Mouse (Mus musculus) lung, postnatal 10 days (tissue): ENCODE measurements around the gene Fam98a.

ENCODE experiments used
- DNase-seq: peaks from one replicate; pipeline ENCODE4 v3.0.0; 2021

Fam98a gene

DNA sequence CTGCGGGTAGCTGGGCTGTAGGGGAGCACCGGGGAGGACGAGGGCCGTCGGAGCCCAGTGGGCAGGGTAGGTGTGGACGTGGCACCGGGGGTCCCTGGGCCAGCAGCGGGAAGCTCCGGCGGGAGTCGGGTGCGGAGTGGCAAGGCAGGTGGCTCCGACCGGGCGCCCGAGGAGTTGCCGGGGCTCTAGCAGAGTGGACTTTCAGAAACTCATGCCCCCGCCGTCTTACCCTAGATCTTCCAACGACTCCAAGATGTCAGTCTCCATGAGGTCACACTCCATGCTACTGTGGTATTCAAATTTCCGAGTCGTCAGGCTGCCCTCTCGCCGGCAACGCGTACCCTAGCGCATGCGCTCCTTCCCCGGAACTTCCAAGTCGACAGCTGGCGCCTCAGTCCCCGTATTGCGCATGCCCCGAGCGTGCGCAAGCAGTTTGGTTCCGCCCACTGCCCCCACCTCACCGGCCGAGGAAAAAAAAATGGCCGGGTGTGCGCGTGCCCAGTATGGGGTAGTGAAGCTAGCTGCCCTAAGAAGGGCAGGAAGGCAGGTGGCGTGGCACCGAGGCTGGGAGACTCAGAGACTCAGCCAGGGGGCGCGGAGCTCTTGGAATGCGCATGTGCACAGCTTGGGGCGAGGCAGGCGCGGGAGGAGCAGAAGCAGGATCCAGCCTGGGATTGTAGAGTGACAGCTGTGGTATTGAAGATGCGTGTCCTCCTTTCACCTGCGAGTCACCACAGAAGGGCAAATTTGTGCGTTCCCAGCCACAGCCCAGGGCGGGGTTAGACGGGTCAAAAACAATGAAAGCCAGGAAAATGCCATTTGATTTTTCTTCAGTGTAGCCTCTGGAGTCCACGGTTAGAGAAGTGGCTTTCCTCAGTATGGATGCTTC lies at the start of gene Fam98a:
Gene Fam98a, minus strand, starts transcription at position 435 of the 889 bp plus-strand sequence.
- peak; percentile 99 for DNase-seq

DNA sequence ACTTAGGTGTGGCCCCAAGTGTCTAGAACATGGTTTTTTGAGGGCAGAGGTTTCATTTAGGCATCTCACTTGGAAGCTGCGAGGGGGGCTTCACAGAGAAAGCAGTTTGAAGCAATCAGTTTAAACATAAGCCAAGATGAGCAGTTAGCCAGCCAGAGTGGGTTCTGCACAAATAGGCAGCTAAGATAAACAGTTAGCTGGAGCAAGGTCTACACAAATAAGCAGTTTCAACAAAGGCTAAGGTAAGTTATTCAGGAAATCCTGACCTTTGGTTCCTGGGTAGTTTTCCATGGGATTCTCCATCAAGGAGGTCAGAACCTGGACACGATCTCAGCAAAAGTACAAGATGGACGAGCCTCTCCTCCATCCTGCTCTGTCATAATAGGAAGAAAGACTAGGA lies 46.9 kb upstream of the Fam98a start:
- no peak for DNase-seq

DNA sequence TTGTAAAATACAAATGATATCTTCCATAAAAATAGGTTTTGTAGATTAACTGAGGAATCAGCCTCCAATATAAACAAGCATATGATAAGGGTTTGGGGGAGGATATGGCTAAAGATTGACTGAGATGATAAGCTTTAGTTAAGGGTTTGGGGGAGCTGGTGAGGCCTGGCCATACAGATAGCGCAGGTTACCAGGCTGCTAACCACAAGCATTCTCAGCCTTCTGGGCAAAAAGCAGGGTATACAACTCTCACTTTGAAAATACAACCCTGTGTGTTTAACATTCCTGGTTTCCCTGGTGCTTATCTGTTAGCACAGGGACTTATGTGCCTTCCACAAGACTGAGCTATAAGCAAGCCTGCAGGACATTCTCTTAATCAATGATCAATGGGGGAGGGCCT lies 31.0 kb upstream of the Fam98a start:
- no peak for DNase-seq

DNA sequence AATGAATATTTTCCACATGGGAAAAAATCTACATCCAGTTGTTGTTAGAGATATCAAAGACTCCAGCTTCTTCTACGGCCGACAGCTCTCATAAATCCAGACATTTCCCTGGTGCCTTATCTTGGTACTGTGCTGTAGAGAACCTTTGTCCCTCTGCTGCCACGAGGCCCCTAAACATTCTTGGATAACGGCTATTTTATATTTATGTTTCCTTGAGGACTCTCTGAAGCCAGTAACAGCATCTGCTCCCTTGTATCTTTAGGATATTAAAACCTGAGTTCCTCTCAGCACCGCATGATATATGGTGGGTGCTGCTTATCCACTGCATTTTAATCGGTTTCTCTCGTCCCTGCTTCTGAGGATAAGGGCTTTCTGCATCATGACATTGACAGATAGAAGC lies 23.9 kb upstream of the Fam98a start:
- DNase-seq = no peak

DNA sequence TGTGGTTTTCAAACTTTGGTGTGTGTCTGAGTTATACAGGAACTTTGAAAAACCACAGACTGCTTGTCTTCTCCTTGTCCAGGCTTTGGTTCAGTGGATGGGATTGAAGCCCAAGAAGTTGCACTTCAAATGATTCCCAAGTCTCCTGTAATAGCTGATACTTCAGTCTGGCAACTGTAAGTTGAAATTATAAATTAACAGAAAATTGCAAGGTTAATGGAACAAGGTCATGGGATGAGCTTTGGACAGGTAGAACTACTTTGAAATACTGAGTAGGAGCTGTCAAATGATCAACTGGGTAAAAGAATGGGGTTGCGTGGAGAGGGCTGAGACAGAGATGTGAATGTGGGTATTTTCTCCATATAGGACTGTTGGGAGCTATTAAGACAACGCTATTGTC lies 6.3 kb upstream of the Fam98a start:
- DNase-seq = no peak

DNA sequence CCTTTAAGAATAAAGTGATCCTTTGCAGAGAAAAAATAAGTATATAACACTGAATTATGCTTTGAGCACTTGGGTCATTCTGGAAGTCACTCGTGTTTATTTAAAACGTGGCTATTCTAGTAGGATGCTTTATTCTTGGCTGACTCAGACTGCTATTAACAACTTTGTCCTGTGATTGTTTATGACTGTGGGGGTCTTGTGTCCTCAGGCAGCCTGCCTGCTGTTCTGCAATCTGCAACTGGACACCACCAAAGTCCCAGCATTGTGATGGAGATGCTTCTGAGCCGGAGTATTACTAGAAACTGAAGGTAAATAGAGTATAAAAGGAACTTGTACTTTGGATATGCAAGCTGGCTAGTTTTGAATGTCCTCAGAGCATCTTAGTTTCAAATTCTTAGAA lies 5.3 kb upstream of the Fam98a start:
- no peak for DNase-seq

DNA sequence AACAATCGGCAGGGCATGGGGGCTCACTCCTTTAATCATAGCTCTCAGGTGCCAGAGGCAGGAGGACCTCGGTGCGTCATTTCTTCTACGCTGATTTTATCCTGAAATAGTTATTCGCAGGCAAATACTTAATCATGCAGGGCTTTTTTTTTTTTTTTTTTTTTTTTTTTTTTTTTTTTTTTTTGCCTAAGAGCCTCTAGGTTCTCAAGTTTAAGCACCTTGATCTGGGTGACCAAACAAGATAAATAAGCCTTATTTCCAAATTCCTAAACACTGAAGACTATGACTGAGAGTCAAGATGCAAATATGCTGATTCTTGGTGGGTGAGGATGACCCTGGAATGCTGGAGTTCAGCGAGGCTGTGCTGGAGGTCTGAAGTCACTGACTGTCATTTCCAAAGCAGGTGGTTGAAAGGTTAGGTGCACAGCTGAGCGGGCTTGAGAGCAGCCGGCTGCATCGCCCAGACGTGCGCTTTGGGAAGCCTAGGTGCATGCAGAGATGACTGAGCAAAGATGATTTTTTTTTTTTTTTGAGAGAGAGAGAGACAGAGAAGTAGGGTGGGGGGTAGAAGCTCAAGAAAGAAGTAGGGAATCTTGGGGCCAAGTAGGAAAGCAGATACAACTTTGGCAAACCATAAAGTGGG lies 854 bp downstream of the Fam98a start:
- DNase-seq = no peak

DNA sequence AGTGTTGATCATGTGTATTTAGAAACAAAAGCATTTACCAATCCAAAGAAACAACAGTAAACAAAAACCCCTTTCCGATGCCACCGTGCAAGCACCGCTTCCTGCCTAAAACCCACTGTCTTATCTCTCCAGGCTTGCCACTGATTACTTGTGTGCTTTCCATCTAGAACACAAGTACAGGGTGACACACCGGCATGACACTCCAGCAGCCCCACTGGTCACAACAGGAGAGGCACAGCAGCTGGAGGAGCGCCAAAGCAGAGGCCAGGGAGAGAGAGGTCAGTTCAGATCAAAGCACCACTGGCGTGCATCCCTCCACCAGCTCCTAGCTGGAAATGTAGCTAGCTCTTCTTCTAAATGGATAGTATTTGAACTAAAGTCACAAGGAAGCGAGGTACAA lies 7.5 kb downstream of the Fam98a start:
- no peak for DNase-seq

DNA sequence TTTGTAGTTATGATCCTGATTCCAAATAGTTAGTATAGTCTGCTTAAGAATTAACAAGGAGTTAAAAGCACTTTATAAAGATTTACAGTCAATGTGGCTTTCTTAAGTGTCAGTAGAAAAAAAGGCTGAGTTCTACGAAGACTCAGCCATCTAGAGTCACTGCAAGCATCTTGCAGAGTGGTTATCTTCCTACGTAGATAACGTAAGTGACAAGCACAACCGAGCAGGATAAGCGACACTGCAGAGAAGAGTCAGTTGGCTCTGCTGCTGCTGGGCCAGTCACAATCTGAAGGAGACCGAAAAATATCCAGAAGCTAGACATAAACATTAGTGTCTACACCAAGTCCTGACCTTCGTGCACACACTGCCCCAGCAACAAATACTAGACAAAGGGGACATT lies 8.3 kb downstream of the Fam98a start:
- DNase-seq = no peak

DNA sequence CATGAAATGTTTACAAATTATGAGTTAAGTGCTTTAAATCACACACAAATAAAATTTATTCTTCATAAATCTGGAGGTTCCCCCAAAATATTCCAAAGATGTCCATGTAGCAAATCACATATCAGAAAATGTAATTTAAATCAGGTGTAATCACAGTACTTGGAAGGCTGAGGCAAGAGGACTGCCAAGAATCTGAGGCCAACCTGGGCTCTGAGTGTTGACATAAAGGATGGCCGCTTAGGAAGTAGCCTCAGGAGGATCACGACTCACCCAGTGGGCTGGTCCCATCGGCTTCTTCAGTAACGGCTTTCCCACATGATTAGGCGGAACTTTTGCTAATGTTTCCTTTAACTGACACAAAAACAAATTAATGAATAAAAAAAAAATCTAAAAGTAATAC lies 11.9 kb downstream of the Fam98a start:
- DNase-seq = no peak

DNA sequence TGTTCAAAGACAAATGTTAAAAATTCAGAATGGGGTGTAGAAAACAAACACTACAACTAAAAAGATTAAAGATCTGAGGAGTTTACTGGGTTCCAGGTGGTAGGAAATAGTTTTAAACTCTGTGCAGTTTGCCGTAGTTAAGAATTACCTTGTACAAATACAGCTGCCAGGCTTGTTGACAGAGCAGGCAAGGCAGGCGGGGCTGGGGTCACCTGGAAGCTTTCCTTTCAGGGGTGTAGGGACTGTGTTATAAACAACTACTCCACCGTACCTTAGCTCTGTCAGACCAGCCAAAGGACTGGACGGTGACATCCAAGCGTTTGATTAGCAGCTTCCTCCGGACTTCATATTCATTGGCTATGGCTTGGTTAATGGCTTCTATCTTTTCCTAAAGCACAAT lies 12.6 kb downstream of the Fam98a start:
- no peak for DNase-seq

DNA sequence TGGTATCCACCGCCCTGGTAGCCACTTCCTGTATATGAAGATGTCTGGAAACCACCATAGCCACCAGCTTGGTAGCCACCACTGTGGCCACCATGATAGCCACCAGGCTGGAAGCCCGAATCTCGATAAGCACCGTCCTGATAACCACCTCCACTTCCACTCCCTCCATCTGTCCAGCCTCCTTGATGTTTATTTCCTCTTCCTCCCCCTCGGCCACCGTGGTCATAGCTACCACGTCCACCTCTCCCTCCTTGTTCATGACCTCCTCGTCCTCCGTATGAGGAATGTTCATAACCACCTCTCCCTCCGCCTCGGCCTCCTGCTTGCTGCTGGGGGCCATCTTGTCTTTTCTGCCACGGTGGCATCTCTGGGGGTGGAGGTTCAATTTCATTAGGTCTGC lies 13.3 kb downstream of the Fam98a start:
- DNase-seq = no peak

DNA sequence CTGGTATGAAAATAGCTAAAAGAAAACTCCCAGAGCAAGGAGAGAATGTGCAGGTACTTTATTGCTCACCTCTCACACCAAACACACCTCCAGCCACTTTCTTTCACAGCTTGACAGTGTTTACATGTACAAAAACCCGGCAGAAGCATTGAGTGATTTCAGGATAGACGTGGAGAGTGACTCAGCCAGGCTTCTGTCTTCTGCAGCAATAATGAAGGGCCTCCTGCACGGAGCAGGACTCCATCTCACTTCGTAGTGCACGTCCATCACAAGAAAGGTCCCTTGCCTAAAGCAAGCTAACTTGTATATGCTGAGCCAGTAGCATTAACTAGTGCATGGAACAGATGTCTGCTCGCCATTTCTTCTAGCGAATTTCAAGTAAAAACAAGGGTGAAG lies 14.7 kb downstream of the Fam98a start:
- no peak for DNase-seq

DNA sequence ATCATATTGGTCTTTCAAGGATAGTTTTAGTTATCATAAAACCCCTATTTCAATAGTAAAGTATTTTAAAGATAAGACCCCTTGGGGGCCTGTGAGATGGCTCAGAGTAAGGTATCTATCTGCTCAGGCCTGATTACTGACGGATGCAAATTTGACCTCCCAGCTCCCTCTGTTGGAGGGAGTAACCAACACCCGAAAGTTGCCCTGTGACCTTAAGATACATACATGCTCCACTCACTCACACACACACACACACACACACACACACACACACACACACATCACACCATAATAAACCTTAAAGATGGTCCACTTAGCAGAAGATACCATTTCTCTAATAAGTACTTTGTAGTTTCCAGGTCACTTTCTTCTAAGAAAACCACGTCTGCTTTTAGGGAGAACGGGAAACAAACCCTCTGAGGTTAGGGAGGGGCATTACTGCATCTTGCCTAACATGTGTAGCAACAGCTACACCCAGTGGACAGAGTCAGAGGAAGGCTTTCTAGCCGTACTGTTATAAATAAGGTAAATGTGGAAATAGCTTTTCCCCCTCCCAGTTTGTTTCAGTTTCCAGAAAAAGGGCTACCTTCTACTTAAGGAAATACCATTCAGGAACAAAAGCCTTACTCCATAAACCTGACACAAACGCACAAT lies 15.2 kb downstream of the Fam98a start:
- DNase-seq = peak; percentile 66

DNA sequence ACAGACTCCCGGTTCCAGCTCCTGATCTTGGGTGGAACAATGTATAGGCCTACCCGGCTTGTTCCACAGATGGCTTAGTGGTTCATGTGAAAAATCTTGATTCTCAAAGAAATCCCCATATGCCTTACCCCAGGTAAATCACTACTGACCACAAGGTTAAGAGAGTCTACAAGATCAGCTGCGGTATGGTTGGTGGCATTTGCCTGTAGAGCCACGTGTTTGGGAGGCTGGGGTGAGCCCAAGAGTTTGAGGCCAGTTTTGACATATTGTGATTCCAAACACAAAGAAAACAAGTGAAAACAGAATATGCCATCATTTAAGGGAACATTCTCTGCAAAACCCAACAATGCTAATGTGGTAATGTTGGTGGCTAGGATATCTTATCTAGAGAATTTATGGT lies 16.1 kb downstream of the Fam98a start:
- no peak for DNase-seq

DNA sequence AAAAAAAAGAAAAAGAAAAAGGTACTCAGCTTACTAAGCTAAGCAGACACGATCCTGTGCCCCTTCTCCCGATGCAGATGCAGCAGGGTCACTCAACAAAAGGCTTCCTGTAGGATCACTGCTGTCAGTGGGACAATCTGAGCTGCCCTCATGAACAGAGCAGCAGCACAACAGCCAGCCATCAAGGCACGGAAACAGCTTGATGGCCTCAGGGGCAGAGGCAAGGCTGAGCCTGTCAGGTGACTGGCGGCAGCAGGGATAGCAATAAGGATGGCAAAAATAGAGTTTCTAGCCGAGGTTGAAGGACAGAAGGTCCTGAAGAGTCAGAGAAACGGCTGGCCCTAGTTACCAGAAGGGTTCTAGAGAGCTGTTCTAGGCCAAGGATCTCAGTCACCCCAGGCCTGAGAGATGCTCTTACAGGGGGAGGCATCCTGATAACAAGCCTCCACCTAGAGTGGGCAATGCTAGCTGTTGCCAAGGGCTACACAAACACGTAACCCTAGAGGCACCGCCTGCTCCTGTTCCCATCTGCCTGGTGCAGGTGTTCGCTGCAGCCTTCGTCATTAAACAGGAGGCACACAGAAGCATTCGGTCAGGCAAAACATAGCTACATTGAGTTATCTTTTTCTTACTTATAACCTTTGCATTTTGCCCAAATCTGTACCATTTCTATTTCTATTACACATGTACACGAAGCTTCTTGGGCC lies 17.3 kb downstream of the Fam98a start:
- DNase-seq = no peak

DNA sequence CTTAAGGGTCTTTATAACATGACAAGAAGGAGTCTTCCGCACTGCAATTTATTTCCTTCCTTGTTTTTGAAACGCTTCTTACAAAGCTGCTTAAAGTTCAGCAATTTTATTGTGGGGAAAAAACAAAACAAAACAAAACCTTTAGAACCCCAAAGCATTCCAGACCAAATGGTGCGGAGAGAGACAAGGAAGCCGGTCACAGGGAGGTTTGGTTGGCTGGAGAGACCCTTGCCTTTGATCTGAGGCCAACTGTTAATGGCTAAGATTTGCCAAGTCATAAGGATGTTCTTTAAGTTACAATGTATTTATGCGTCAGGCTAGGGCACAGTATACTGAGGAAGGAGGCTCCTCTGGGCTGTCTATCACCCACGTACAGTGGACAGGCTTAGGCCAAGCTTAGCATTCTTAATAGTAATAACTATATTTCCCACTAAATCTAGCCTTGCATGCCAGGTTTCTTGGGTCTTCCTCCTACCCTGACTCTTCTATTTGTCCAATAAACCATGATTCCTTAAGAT lies 19.2 kb downstream of the Fam98a start:
- DNase-seq = no peak

DNA sequence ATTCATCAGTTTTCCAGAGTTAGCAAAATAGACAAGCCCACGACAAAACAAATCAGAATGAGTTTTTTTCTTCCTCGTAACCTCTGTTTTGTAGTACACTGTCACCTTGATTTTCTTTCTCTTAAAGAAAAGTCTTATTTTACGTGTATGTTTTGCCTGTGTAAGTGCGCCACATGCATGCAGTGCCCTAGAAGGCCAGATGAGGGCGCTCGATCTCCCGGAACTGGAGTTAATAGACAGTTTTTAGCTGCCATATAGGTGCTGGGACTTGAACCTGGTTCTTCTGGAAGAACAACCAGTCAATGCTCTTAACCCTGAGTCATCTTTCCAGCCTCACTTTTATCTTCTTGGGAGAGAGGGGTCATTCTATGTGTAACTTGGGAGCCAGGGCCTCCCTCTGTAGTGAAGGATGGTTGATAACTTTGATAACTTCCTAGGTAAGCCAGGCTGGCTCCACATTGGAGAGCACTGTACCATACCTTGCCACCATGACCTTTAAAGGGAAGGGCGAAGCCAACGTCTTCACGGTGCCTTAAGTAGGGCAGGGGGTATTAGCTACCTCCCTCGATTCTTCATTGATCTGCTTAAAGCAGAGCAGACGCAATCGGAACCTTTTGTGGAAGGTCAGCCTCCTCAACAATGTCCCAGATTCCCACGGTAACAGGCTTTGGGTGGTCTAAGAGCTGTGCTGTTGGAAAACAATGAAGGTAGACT lies 22.4 kb downstream of the Fam98a start:
- DNase-seq = no peak

DNA sequence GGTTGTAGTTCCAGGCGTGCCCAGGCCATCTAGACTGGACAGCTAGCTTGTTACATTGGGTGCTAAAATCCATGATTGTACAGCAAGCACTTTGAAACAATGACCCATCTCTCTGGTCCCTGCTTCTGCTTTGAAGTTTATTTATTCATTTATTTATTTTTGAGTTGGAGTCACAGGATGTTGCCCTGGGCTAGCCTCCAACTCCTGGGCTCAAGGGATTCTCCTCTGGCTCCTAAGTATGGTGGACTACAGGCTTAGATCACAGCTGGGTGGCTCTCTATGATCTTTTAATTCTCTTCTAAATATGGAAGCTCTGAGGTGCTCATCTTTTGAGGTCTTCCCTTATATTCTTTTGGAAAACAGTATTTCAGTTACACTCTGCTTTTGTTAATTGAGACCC lies 25.3 kb downstream of the Fam98a start:
- no peak for DNase-seq

DNA sequence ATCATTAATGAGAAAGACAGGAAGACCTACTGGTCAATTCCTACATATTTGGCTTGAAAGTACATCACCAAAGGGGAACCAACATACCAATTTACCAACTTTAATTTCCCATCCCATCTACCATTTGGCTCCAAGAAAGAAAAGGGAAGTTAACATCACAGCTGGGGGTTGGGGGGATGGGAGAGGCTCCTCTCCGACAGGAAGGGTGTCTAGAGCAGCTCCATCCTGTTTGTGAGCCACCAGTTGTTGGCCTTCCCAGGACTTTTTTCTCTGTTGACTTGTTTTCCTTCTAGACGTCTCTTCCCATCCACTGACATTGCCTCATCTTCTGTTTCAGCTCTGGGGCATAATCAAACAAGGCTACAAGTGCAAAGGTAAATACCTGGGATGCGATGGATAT lies 27.9 kb downstream of the Fam98a start:
- DNase-seq = peak; percentile 59

DNA sequence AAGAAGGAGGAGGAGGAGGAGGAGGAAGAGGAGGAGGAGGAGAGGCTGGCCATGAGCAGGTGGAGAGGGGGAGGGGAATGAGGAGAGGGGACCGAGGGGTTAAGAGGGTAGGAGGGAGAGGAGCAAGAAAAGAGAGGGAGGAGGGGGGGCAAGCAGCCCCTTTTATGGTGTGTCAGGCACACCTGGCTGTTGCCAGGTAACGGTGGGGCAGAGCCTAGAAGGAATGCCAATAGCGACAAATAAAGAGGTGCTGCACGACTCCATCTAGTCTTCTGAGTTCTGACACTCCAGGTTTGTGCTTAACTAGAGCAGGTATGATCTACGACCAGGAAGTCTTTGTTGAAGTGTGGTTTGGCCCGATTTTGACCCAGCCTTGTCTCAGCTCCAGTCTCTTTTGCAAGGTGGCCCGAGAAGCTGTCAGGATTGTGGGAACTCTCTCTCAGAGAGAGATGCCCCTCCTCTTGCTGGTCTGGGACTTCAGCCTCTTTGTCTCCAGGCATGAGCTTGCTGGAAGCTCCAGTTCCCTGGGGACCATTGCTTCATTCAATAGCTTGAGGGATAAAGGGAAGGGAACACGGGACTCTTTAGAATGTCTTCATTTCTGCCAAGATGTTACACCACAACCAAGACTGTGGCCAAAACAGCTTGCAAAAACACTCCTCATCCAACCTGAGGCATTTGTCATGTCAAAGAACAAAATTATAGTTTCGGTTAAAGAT lies 29.2 kb downstream of the Fam98a start:
- DNase-seq = no peak
